Mouse (Mus musculus) limb, embryonic 14.5 days (tissue): Measurements from ENCODE around the gene Ralgapa2. TPM values are rescaled to one million over a fixed set of nuclear protein-coding genes. Genes with fewer than 3 reads are reported as not detected.

ENCODE experiments used
- ATAC-seq: fragments of 200-750 bp; cut with Nextera tagmentation; 2 replicates; pipeline ENCODE4 v1.8.0; 2017; ENCODE audit warnings: low read depth, moderate number of reproducible peaks, moderate TSS enrichment; ENCODE audit not compliant: low FRiP score
- DNase-seq: peaks from one replicate; pipeline ENCODE4 v3.0.0-alpha.2; 2015; ENCODE audit warnings: low spot score
- H3K27ac ChIP-seq: fragments of 300-500 bp; sonication (generic); replicated peaks from 2 replicates; pipeline ENCODE4 v1.5.1; 2014; ENCODE audit warnings: low read depth, mild to moderate bottlenecking, low read length, moderate library complexity, mixed read lengths
- H3K27me3 ChIP-seq: fragments of 300-500 bp; sonication (generic); 2 replicates; pipeline ENCODE4 v1.6.1; 2014; ENCODE audit warnings: low read length, mixed read lengths; ENCODE audit not compliant: control insufficient read depth, insufficient read depth
- H3K36me3 ChIP-seq: fragments of 300-500 bp; sonication (generic); 2 replicates; pipeline ENCODE4 v1.6.1; 2014; ENCODE audit warnings: mild to moderate bottlenecking, low read length, moderate library complexity, mixed read lengths; ENCODE audit not compliant: control insufficient read depth, insufficient read depth
- H3K4me1 ChIP-seq: fragments of 300-500 bp; sonication (generic); 2 replicates; pipeline ENCODE4 v1.6.1; 2014; ENCODE audit warnings: antibody characterized with exemption, low read length, mixed read lengths; ENCODE audit not compliant: control insufficient read depth, insufficient read depth
- H3K4me2 ChIP-seq: fragments of 300-500 bp; sonication (generic); replicated peaks from 2 replicates; pipeline ENCODE4 v1.6.1; 2014; ENCODE audit warnings: low read depth, mild to moderate bottlenecking, low read length, moderate library complexity; ENCODE audit not compliant: severe bottlenecking
- H3K4me3 ChIP-seq: fragments of 300-500 bp; sonication (generic); replicated peaks from 2 replicates; pipeline ENCODE4 v1.5.1; 2014; ENCODE audit warnings: low read length
- H3K9ac ChIP-seq: fragments of 300-500 bp; sonication (generic); 2 replicates; pipeline ENCODE4 v1.6.1; 2014; ENCODE audit warnings: mild to moderate bottlenecking, low read depth, low read length, moderate library complexity; ENCODE audit not compliant: severe bottlenecking
- H3K9me3 ChIP-seq: fragments of 300-500 bp; sonication (generic); 2 replicates; pipeline ENCODE4 v1.6.1; 2016; ENCODE audit warnings: low read length; ENCODE audit not compliant: control insufficient read depth
- POLR2A ChIP-seq: fragments of 200-500 bp; IDR thresholded peaks from 2 replicates; pipeline ENCODE4 v1.8.0; 2012; ENCODE audit warnings: inconsistent platforms, mild to moderate bottlenecking, moderate library complexity, borderline replicate concordance; ENCODE audit not compliant: insufficient read depth, insufficient read length; ENCODE audit errors: extremely low read depth
- WGBS: fragments of 180-500 bp; shearing (Covaris S2); extraction: QIAGEN DNeasy Blood & Tissue Kit; methylation state at CpG from one replicate; pipeline ENCODE4 v1.1.7; 2014; 5-methylcytosine and 5-hydroxymethylcytosine counted together
- polyA plus RNA-seq, 2 experiments: library from polyadenylated mRNA; depleted of rRNA in 1 of 2; stranded (reverse) in 1 of 2; unstranded in 1 of 2; fragments of >200 nt; fragmentation: Nextera tagmentation in 1 of 2; extraction: Ambion mirVana in 1 of 2; gene quantifications; 2 replicates each; pipeline versions ENCODE4 v1.2.1 to v1.2.3; 2012 to 2014

Ralgapa2 gene
- polyA plus RNA-seq, 2 experiments, result 4.1 TPM

DNA sequence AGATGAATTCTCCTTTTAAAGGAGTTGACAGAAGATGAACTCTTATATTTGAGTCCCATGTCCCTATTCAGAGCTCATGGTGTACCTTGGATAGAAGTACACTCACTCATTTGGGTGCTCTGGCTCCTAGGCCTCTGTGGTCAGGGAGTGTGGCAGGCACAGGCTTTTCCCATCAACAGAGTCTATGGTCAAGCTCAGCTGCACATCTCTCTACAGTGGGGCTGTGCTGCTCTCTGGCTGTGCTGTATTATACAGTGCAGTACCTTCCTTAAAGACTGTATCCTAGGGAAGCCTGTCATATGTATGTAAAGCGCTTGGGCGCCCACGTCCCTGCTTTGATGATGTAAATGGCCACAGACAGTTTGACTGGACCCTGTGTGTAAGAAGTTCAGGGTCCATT, 254.5 kb downstream of the Ralgapa2 start:
- no peak overlapping the region for H3K9ac ChIP-seq
- no peaks in the 10 kb centered on the region for H3K9me3 ChIP-seq
- H3K4me2 ChIP-seq, result no peak overlapping the region
- ATAC-seq (no peak), DNase-seq (no peak)
- H3K36me3 ChIP-seq, result no peaks in the 10 kb centered on the region
- H3K27me3 ChIP-seq, result no peaks in the 10 kb centered on the region
- no peak overlapping the region for H3K4me3 ChIP-seq
- no peak overlapping the region for H3K27ac ChIP-seq
- WGBS, result 75% methylated on average over 3 of the region's 3 CpGs
- no peak for TF ChIP-seq POLR2A
- peaks cover 5% of the 10 kb centered on the region for H3K4me1 ChIP-seq

DNA sequence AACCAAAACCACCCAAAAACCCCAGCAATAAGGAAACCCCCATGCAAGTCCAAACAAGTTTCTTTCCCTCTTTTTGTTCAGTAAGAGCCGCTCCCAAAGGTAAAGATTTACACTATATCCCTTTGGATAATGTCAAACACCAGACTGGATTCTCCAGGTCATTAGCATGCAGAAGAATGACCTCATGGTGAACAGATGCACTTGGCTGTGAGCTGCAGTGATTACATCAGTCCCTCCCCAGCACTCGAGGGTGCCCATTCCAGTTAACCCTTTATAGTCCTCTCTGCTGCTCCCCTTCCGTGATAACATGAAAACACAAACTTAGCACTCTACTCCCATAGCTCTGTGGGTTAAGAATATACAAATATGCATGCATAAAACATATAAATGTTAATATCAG, 255.1 kb downstream of the Ralgapa2 start:
- Histone ChIP-seq H3K9me3 (no peaks in the 10 kb centered on the region), H3K4me3 (no peak overlapping the region), H3K36me3 (no peaks in the 10 kb centered on the region), H3K27ac (no peak overlapping the region), H3K27me3 (no peaks in the 10 kb centered on the region), H3K4me2 (no peak overlapping the region), H3K9ac (no peak overlapping the region), H3K4me1 (peaks cover under 1% of the 10 kb centered on the region)
- WGBS, result 43% methylated on average over 3 of the region's 3 CpGs
- no peak for TF ChIP-seq POLR2A
- DNase-seq, result no peak
- no peak for ATAC-seq

DNA sequence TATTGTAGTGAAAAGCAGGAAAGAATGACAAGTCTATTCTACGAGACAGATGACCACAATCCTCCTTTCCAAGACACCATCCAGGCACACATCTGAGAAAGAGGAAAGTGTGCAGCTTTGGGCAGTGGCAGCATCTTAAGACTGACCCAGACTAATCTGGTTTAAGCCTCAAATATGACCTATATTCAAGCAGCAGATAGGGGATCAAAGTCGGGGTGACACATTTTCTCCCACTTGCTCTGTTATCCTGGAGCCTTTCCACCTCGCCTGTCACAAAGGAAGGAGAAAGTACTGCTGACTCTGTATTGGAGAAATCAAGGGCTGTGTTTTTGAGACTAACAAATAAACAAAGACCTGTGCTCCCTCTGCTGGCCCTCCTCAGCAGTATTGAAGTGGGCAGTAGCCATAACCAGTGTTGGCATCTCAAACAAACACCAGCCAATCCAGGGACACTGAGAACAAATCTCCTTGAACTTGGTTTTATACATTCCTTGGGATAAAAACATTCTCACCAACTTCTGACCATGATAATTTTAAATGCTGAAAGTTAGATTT, 255.7 kb downstream of the Ralgapa2 start:
- Histone ChIP-seq H3K9ac (no peak overlapping the region), H3K9me3 (no peaks in the 10 kb centered on the region), H3K27me3 (no peaks in the 10 kb centered on the region), H3K36me3 (no peaks in the 10 kb centered on the region), H3K4me3 (no peak overlapping the region), H3K4me1 (no peaks in the 10 kb centered on the region), H3K4me2 (no peak overlapping the region), H3K27ac (no peak overlapping the region)
- no peak for TF ChIP-seq POLR2A
- ATAC-seq, result no peak
- DNase-seq, result no peak
- 55% methylated on average over 3 of the region's 3 CpGs for WGBS

DNA sequence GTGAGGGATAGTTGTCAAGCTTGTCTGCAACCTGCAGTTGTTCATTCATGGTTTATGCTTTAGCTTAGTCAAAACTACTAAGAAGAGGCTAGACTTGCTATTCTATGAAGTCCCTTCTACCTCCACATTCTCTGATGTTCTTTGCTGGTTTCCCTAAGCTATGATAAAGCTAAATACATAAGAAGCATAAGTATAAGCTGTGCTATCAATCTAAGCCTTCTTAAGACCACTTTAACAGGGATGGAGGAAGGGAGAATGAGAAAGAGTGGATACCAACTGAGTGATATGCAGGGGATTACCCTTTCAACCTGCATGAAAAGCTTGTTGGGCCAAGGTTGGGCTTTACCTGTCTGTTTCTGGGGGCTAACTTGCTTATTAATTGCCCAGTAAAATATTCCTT, 256.5 kb downstream of the Ralgapa2 start:
- H3K4me3 ChIP-seq, result no peak overlapping the region
- no peaks in the 10 kb centered on the region for H3K27me3 ChIP-seq
- no peak overlapping the region for H3K9ac ChIP-seq
- H3K9me3 ChIP-seq, result no peaks in the 10 kb centered on the region
- H3K27ac ChIP-seq, result no peak overlapping the region
- TF ChIP-seq POLR2A, result no peak
- no peaks in the 10 kb centered on the region for H3K4me1 ChIP-seq
- ATAC-seq (no peak), DNase-seq (no peak)
- H3K36me3 ChIP-seq, result no peaks in the 10 kb centered on the region
- no peak overlapping the region for H3K4me2 ChIP-seq

DNA sequence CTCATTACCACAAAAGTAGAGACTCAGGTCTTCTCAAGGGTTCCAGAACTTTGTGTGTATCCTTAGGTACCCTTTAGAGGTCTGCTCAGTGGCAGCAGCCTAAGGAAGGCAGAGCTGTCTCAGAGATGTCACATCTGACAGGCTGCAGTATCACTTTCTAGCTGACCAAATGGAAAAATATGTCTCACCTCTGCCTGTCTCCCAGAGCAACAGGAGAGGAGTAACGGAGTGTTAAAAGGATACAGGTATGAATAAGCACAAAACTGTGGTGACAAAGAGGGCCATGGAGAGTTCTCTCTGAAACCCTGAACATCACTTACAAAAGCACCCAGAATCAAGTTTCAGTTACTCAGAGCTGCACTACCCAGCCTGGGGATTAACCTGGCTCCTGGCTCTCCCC, 257.8 kb downstream of the Ralgapa2 start:
- Histone ChIP-seq H3K36me3 (no peaks in the 10 kb centered on the region), H3K4me1 (no peaks in the 10 kb centered on the region), H3K4me2 (no peak overlapping the region), H3K9me3 (no peaks in the 10 kb centered on the region), H3K27ac (no peak overlapping the region), H3K9ac (no peak overlapping the region), H3K27me3 (no peaks in the 10 kb centered on the region), H3K4me3 (no peak overlapping the region)
- DNase-seq (no peak), ATAC-seq (no peak)
- WGBS, result 94% methylated on average over 1 of the region's 1 CpGs
- no peak for TF ChIP-seq POLR2A
